In the genomic region with DNA sequence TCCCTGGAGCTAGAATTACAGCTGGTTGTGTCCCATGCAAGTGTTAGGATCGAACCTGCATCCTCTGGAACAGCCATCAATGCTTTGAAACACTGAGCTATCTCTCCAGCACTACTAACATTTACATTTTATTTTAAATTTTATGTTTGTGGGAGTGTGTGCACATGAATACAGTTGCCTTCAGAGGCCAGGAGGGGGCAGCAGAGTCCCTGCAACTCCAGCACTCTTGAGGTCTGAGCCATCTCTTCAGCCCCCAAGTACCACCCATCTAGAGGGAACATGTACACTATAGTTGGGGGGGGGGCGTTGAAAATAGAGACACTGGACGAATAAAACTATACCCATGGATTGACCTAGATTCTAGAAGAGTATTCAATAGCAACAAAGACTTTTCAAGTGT, we compare ENCODE assay signal across 9 mouse cellular contexts. TPM values are rescaled to one million over a fixed set of nuclear protein-coding genes. Genes with fewer than 3 reads are reported as not detected.
DNase-seq lines count a peak whose midpoint lies in the region; ATAC-seq lines count a peak whose summit lies in the region.
"Had no signal": no experiment of that assay in that cellular context is flagged by ENCODE, and none has a peak within 500 bp of the region (broad histone marks: within the 10 kb centered on the region; RNA-seq: fewer than 3 reads in every experiment).

No protein-coding gene starts in this region.

- 64% methylated on average over 3 of the region's 3 CpGs for WGBS in forebrain, embryonic 11.5 days
- 74% methylated on average over 3 of the region's 3 CpGs for WGBS in forebrain, embryonic 15.5 days
- WGBS in neural tube, embryonic 15.5 days = 70% methylated on average over 3 of the region's 3 CpGs
- 75% methylated on average over 3 of the region's 3 CpGs for WGBS in intestine, embryonic 15.5 days
- 77% methylated on average over 3 of the region's 3 CpGs for WGBS in hindbrain, embryonic 13.5 days

- no peaks in the 10 kb centered on the region for H3K36me3 ChIP-seq in forebrain, embryonic 11.5 days (ENCODE audit: control insufficient read depth, insufficient read depth, low read length)
- no peaks in the 10 kb centered on the region for H3K36me3 ChIP-seq in forebrain, embryonic 15.5 days
- H3K36me3 ChIP-seq in neural tube, embryonic 15.5 days = no peaks in the 10 kb centered on the region
- H3K36me3 ChIP-seq in intestine, embryonic 15.5 days = no peaks in the 10 kb centered on the region
- no peaks in the 10 kb centered on the region for H3K36me3 ChIP-seq in hindbrain, embryonic 13.5 days
- H3K36me3 ChIP-seq: neural tube, embryonic 13.5 days had no signal

- no peaks in the 10 kb centered on the region for H3K9me3 ChIP-seq in forebrain, embryonic 11.5 days (ENCODE audit: control insufficient read depth, low read length)
- no peaks in the 10 kb centered on the region for H3K9me3 ChIP-seq in forebrain, embryonic 15.5 days
- no peaks in the 10 kb centered on the region for H3K9me3 ChIP-seq in neural tube, embryonic 15.5 days (replicated peaks)
- H3K9me3 ChIP-seq in intestine, embryonic 15.5 days = no peaks in the 10 kb centered on the region
- H3K9me3 ChIP-seq in hindbrain, embryonic 13.5 days = no peaks in the 10 kb centered on the region
- H3K9me3 ChIP-seq: neural tube, embryonic 13.5 days had no signal

- H3K4me3 ChIP-seq in forebrain, embryonic 11.5 days (ENCODE audit: low read depth, low read length) = no peak overlapping the region
- H3K4me3 ChIP-seq in forebrain, embryonic 15.5 days = no peak overlapping the region
- no peak overlapping the region for H3K4me3 ChIP-seq in neural tube, embryonic 15.5 days (replicated peaks)
- no peak overlapping the region for H3K4me3 ChIP-seq in brown adipose tissue, adult 24 weeks (ENCODE audit: insufficient read depth, low read depth, low read length)
- H3K4me3 ChIP-seq in intestine, embryonic 15.5 days (replicated peaks) = no peak overlapping the region
- no peak overlapping the region for H3K4me3 ChIP-seq in hindbrain, embryonic 13.5 days
- H3K4me3 ChIP-seq: neural tube, embryonic 13.5 days had no signal

- H3K9ac ChIP-seq in forebrain, embryonic 11.5 days (ENCODE audit: low read length) = no peak overlapping the region
- H3K9ac ChIP-seq in forebrain, embryonic 15.5 days (replicated peaks) = no peak overlapping the region
- no peak overlapping the region for H3K9ac ChIP-seq in neural tube, embryonic 15.5 days (replicated peaks)
- H3K9ac ChIP-seq in intestine, embryonic 15.5 days = no peak overlapping the region
- no peak overlapping the region for H3K9ac ChIP-seq in hindbrain, embryonic 13.5 days
- H3K9ac ChIP-seq: neural tube, embryonic 13.5 days had no signal

- H3K27ac ChIP-seq in forebrain, embryonic 11.5 days (ENCODE audit: low read depth, low read length) = no peak overlapping the region
- H3K27ac ChIP-seq in forebrain, embryonic 15.5 days (replicated peaks) = no peak overlapping the region
- no peak overlapping the region for H3K27ac ChIP-seq in neural tube, embryonic 15.5 days (replicated peaks)
- peak overlapping the region; percentile 84 for H3K27ac ChIP-seq in brown adipose tissue, adult 24 weeks (replicated peaks; ENCODE audit: low read depth, low read length)
- H3K27ac ChIP-seq in intestine, embryonic 15.5 days = peak overlapping the region; percentile 66
- H3K27ac ChIP-seq in hindbrain, embryonic 13.5 days = no peak overlapping the region
- H3K27ac ChIP-seq: neural tube, embryonic 13.5 days had no signal

- H3K4me1 ChIP-seq in forebrain, embryonic 11.5 days (replicated peaks; ENCODE audit: control insufficient read depth, insufficient read depth, low read length) = no peaks in the 10 kb centered on the region
- no peaks in the 10 kb centered on the region for H3K4me1 ChIP-seq in forebrain, embryonic 15.5 days
- peaks cover 3% of the 10 kb centered on the region; the same call in 1 of the 2 replicates for H3K4me1 ChIP-seq in neural tube, embryonic 15.5 days
- H3K4me1 ChIP-seq in brown adipose tissue, adult 24 weeks (ENCODE audit: control insufficient read depth, insufficient read depth, insufficient read length, low read length) = no peaks in the 10 kb centered on the region
- 0 out of 2 replicates have a peak, but pooled peaks cover 3% of the 10 kb centered on the region for H3K4me1 ChIP-seq in intestine, embryonic 15.5 days (replicated peaks)
- H3K4me1 ChIP-seq in hindbrain, embryonic 13.5 days (replicated peaks) = no peaks in the 10 kb centered on the region
- H3K4me1 ChIP-seq: neural tube, embryonic 13.5 days had no signal

- DNase-seq in forebrain, embryonic 11.5 days (ENCODE audit: low spot score) = peak; percentile 63
- DNase-seq in neural tube, embryonic 10.5 days (ENCODE audit: extremely low spot score, low spot score) = peak; percentile 27

- no peak for ATAC-seq in forebrain, embryonic 11.5 days (replicated peaks; ENCODE audit: low FRiP score)
- ATAC-seq in forebrain, embryonic 15.5 days (replicated peaks) = no peak
- no peak for ATAC-seq in neural tube, embryonic 15.5 days (ENCODE audit: low FRiP score)
- ATAC-seq in intestine, embryonic 15.5 days = no peak
- peak; percentile 83 for ATAC-seq in megakaryocyte progenitor cell, adult 5-6 weeks (replicated peaks; ENCODE audit: poor library complexity)
- no peak for ATAC-seq in hindbrain, embryonic 13.5 days (ENCODE audit: low FRiP score)

- H3K4me2 ChIP-seq in forebrain, embryonic 11.5 days (ENCODE audit: low read depth, low read length, severe bottlenecking) = no peak overlapping the region
- no peak overlapping the region for H3K4me2 ChIP-seq in forebrain, embryonic 15.5 days (replicated peaks)
- H3K4me2 ChIP-seq in neural tube, embryonic 15.5 days = no peak overlapping the region
- H3K4me2 ChIP-seq in intestine, embryonic 15.5 days (replicated peaks) = no peak overlapping the region
- no peak overlapping the region for H3K4me2 ChIP-seq in hindbrain, embryonic 13.5 days
- H3K4me2 ChIP-seq: neural tube, embryonic 13.5 days had no signal

- no peaks in the 10 kb centered on the region for H3K27me3 ChIP-seq in forebrain, embryonic 11.5 days (ENCODE audit: control insufficient read depth, insufficient read depth, low read length)
- H3K27me3 ChIP-seq in forebrain, embryonic 15.5 days = no peaks in the 10 kb centered on the region
- no peaks in the 10 kb centered on the region for H3K27me3 ChIP-seq in neural tube, embryonic 15.5 days (replicated peaks)
- no peaks in the 10 kb centered on the region for H3K27me3 ChIP-seq in intestine, embryonic 15.5 days (replicated peaks)
- no peaks in the 10 kb centered on the region for H3K27me3 ChIP-seq in hindbrain, embryonic 13.5 days
- H3K27me3 ChIP-seq: neural tube, embryonic 13.5 days had no signal

RNA-seq across cellular contexts. Expression of a gene that starts 37.3 kb away (rescaled TPM):
- polyA plus RNA-seq in forebrain, embryonic 11.5 days (2014; fragmentation: Nextera tagmentation; extraction: Ambion mirVana) = 0.16 and 0.19 TPM in 2 replicates
- polyA plus RNA-seq in forebrain, embryonic 15.5 days (2015; fragmentation: Nextera tagmentation; extraction: Ambion mirVana) = 0.03 and 0.06 TPM in 2 replicates
- polyA plus RNA-seq in neural tube, embryonic 15.5 days (2015; fragmentation: Nextera tagmentation; extraction: Ambion mirVana) = 0.35 and 3.5 TPM in 2 replicates
- polyA plus RNA-seq in brown adipose tissue, adult 24 weeks (2012; ENCODE audit: insufficient read depth, insufficient read length, missing spikeins) = 89.1 and 108 TPM in 2 replicates
- polyA plus RNA-seq in intestine, embryonic 15.5 days (2015; fragmentation: Nextera tagmentation; extraction: Ambion mirVana) = 20.0 and 20.6 TPM in 2 replicates
- 0.27 and 1.3 TPM in 2 replicates for total RNA-seq in megakaryocyte progenitor cell, adult 5-6 weeks (2015)
- total RNA-seq in megakaryocyte progenitor cell, adult 5-6 weeks (2017) = 0.42 and 0.98 TPM in 2 replicates
- polyA plus RNA-seq in hindbrain, embryonic 13.5 days (2015; fragmentation: Nextera tagmentation; extraction: Ambion mirVana) = 0.18 and 0.23 TPM in 2 replicates

RNA-seq across cellular contexts. Expression of a gene that starts 45.5 kb away (rescaled TPM):
- polyA plus RNA-seq in forebrain, embryonic 11.5 days (2014; fragmentation: Nextera tagmentation; extraction: Ambion mirVana) = 4.5 and 5.0 TPM in 2 replicates
- polyA plus RNA-seq in forebrain, embryonic 15.5 days (2015; fragmentation: Nextera tagmentation; extraction: Ambion mirVana) = 5.6 and 6.2 TPM in 2 replicates
- polyA plus RNA-seq in neural tube, embryonic 15.5 days (2015; fragmentation: Nextera tagmentation; extraction: Ambion mirVana) = 6.1 and 9.8 TPM in 2 replicates
- 7.0 and 7.4 TPM in 2 replicates for polyA plus RNA-seq in brown adipose tissue, adult 24 weeks (2012; ENCODE audit: insufficient read depth, insufficient read length, missing spikeins)
- 5.4 and 5.6 TPM in 2 replicates for polyA plus RNA-seq in intestine, embryonic 15.5 days (2015; fragmentation: Nextera tagmentation; extraction: Ambion mirVana)
- 13.9 and 14.9 TPM in 2 replicates for total RNA-seq in megakaryocyte progenitor cell, adult 5-6 weeks (2015)
- 10.8 and 13.5 TPM in 2 replicates for total RNA-seq in megakaryocyte progenitor cell, adult 5-6 weeks (2017)
- polyA plus RNA-seq in hindbrain, embryonic 13.5 days (2015; fragmentation: Nextera tagmentation; extraction: Ambion mirVana) = 4.6 TPM in 2 replicates

Comparison
In these comparisons a context has a peak if more than half of its experiments do, and no peak if none do; other contexts are left out.
1. H3K27ac ChIP-seq: peak in brown adipose tissue, adult 24 weeks (single experiment) and intestine, embryonic 15.5 days (single experiment); none in forebrain, embryonic 11.5 days (single experiment), forebrain, embryonic 15.5 days (single experiment), neural tube, embryonic 15.5 days (single experiment) and hindbrain, embryonic 13.5 days (single experiment).